ENCODE assay signal across 13 mouse cellular contexts in the genomic region with DNA sequence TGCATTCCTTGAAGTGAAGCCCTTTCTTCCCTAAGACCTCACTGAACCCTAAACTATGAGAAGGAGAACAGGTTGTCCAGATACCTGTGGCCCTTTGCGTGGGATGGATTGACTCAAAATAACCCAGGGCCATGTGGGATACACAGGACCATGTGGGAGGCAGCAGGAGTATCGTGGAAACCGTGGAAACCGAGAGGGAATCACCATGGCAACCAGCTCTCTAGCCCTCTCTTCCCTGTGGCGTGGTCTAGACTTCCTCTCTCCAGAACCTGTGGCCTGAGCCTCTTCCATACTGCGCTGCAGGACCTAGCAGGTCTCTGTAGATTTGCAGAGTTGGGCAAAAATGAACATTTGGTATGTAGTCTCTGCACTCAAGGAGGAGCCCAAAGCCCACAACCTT. TPM values are rescaled to one million over a fixed set of nuclear protein-coding genes. Genes with fewer than 3 reads are reported as not detected.
DNase-seq lines count a peak whose midpoint lies in the region; ATAC-seq and TF ChIP-seq lines count a peak whose summit lies in the region.
"Had no signal": no experiment of that assay in that cellular context is flagged by ENCODE, and none has a peak within 500 bp of the region (broad histone marks: within the 10 kb centered on the region; RNA-seq: fewer than 3 reads in every experiment).

No protein-coding gene starts in this region.

- DNase-seq in cerebellum, postnatal 14 days = peak; percentile 43 to 60
- DNase-seq in cerebellum, adult 8-10 months = no peak
- DNase-seq in testis, postnatal 10 days (ENCODE audit: low spot score) = no peak
- peak; percentile 62 to 80 for DNase-seq in left cerebral cortex, postnatal 25 days (ENCODE audit: low spot score in 2 of 2)
- peak; percentile 71 for DNase-seq in telencephalon, adult 2 months (ENCODE audit: low read depth, low spot score)
- no peak for DNase-seq in adrenal gland, adult (ENCODE audit: inconsistent age in 2 of 2, low spot score in 1 of 2)
- DNase-seq: gastrocnemius, postnatal 25 days; kidney, postnatal 25 days had no signal

- H3K4me2 ChIP-seq in heart, embryonic 11.5 days = no peak overlapping the region
- H3K4me2 ChIP-seq: liver, embryonic 15.5 days had no signal

- 0 out of 2 replicates have a peak, but pooled peaks cover 2% of the 10 kb centered on the region for H3K4me1 ChIP-seq in testis, adult 2 months (ENCODE audit: control insufficient read depth, insufficient read depth, low read length)
- H3K4me1 ChIP-seq in heart, embryonic 11.5 days (ENCODE audit: control insufficient read depth, insufficient read depth, low read length) = no peaks in the 10 kb centered on the region
- H3K4me1 ChIP-seq: liver, embryonic 15.5 days; megakaryocyte, embryonic 14.5 days had no signal

- H3K27ac ChIP-seq in testis, adult 2 months (ENCODE audit: control insufficient read depth, insufficient read depth, low read depth, low read length) = no peak overlapping the region
- no peak overlapping the region for H3K27ac ChIP-seq in heart, embryonic 11.5 days (ENCODE audit: low read depth, low read length)
- H3K27ac ChIP-seq: liver, embryonic 15.5 days had no signal

- no peak for TF ChIP-seq POLR2A in testis, adult 2 months (IDR thresholded peaks at IDR 0.05; ENCODE audit: control insufficient read depth, low read depth, low read length)

- ATAC-seq in heart, embryonic 11.5 days (replicated peaks; ENCODE audit: insufficient number of reproducible peaks, low FRiP score, low TSS enrichment) = no peak
- ATAC-seq: Patski had no signal

- 76% methylated on average over 6 of the region's 6 CpGs for WGBS in heart, embryonic 11.5 days (ENCODE audit: insufficient replicate concordance)

- H3K36me3 ChIP-seq in testis, adult 2 months (ENCODE audit: control insufficient read depth, insufficient read depth, low read length) = no peaks in the 10 kb centered on the region
- no peaks in the 10 kb centered on the region for H3K36me3 ChIP-seq in heart, embryonic 11.5 days (ENCODE audit: control insufficient read depth, insufficient read depth, low read length)
- H3K36me3 ChIP-seq: liver, embryonic 15.5 days had no signal

- H3K9ac ChIP-seq in heart, embryonic 11.5 days (ENCODE audit: low read depth, low read length) = no peak overlapping the region
- H3K9ac ChIP-seq: liver, embryonic 15.5 days had no signal

- no peaks in the 10 kb centered on the region for H3K9me3 ChIP-seq in heart, embryonic 11.5 days (replicated peaks; ENCODE audit: control insufficient read depth, low read length)
- H3K9me3 ChIP-seq: liver, embryonic 15.5 days had no signal

- H3K27me3 ChIP-seq in testis, adult 2 months (ENCODE audit: control insufficient read depth, insufficient read depth, low read length) = no peaks in the 10 kb centered on the region
- H3K27me3 ChIP-seq in heart, embryonic 11.5 days (ENCODE audit: control insufficient read depth, insufficient read depth, low read length) = no peaks in the 10 kb centered on the region
- H3K27me3 ChIP-seq: liver, embryonic 15.5 days; Patski had no signal

- TF ChIP-seq CTCF in testis, adult 2 months (IDR thresholded peaks at IDR 0.05; ENCODE audit: control insufficient read depth, insufficient read depth, insufficient replicate concordance, low read depth, low read length) = no peak

- peak overlapping the region; percentile 46 for H3K4me3 ChIP-seq in testis, adult 2 months (ENCODE audit: control insufficient read depth, low read depth, low read length)
- no peak overlapping the region for H3K4me3 ChIP-seq in heart, embryonic 11.5 days (ENCODE audit: low read depth, low read length)
- H3K4me3 ChIP-seq: liver, embryonic 15.5 days; megakaryocyte, embryonic 14.5 days had no signal

- intact Hi-C loops in left cerebral cortex, postnatal 25 days (cut with DNase I) = no loop called here

RNA-seq across cellular contexts. Expression of gene Ets2, which starts 37.6 kb away (rescaled TPM):
- 1.0 and 1.4 TPM in 2 replicates for polyA plus RNA-seq in testis, adult 2 months (2012; rRNA removed)
- 10 to 100 TPM; 68.3 to 76.0 TPM for total RNA-seq in left cerebral cortex, postnatal 25 days (2021)
- polyA plus RNA-seq in heart, embryonic 11.5 days (2014; fragmentation: Nextera tagmentation; extraction: Ambion mirVana) = 26.8 and 45.4 TPM in 2 replicates

Comparison
In these comparisons a context has a peak if more than half of its experiments do, and no peak if none do; other contexts are left out.
1. DNase-seq: peak in cerebellum, postnatal 14 days (2 of 2), left cerebral cortex, postnatal 25 days (2 of 2) and telencephalon, adult 2 months (single experiment); none in cerebellum, adult 8-10 months (single experiment), testis, postnatal 10 days (single experiment) and adrenal gland, adult (0 of 2).
2. RNA of gene Ets2, which starts 37.6 kb away (polyA plus RNA-seq): 26.8 to 45.4 TPM in heart, embryonic 11.5 days; 1.0 to 1.4 TPM in testis, adult 2 months; every median in the first group is over 10 times any median in the second.